Mouse (Mus musculus) cerebellum, adult 2 months (tissue): Measurements from ENCODE around the gene Kctd15.

ENCODE experiments used
- CTCF ChIP-seq: fragments of 200-500 bp; IDR thresholded peaks from 2 replicates; pipeline ENCODE4 v1.5.1; 2011; ENCODE audit warnings: low read depth, mild to moderate bottlenecking, control low read depth, low read length, moderate library complexity, borderline replicate concordance; ENCODE audit not compliant: insufficient read depth
- POLR2A ChIP-seq: fragments of 200-500 bp; IDR thresholded peaks from 2 replicates; pipeline ENCODE4 v1.6.1; 2011; ENCODE audit warnings: low read length, control low read depth, borderline replicate concordance; ENCODE audit not compliant: insufficient read depth

GRCm38 (mm10) chr7:34690111-34690510 lies 33.6 kb upstream of the Kctd15 start:
- TF ChIP-seq CTCF (no peak), POLR2A (no peak)
